Mouse (Mus musculus) cerebellum, adult 11 months (tissue): Measurements from ENCODE around the gene Camk1d.
"Not testable (repeated sequence)": the region's sequence is repeated elsewhere in the genome, so short reads cannot be mapped to it uniquely, and the experiment has no call there.

Experiments
- DNase-seq: peaks from one replicate; pipeline ENCODE4 v3.0.0; 2022

The Camk1d gene

DNA sequence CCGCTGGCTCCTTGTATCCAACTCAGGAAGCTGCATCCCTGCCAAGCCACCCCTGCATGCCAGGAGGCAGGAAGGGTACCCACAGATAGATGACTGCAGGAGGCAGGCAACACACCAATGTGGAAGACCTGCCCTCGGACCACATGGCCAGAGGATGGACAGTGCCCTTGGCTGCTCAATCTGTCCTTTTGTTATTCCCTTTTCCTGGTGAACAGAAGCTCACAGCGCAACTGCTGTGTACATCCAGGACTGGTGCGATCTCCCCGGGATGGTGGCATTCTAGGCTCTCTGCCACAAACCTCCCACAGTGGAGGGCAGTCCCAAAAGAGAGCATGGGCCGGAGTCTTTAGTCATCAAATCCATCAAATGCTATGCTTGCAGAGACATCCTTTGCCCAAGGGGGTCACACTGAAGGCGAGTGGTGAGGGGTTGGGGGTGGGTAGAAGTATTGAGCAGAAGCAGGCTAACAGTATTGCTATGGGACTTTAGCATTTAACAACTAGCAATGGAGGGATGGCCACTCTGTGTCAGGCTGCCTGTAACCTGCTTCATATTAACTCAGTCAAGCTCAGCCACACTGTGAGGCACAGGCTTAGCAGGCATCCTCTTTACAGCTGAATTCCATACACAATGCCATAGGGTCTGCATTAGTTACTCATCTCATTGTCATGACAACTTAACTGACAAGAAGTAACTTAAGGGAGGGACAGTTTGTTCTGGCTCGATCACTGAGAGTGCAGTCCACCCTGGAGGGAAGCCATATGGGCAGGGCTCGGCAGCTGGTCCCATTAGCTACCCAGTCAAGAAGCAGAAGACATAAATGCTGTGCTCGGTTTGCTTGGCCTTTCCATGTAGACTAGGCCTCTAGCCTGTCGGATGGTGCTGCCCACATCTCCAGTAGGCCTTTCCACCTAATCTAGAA is 106.1 kb downstream of the Camk1d start:
- DNase-seq: no peak

DNA sequence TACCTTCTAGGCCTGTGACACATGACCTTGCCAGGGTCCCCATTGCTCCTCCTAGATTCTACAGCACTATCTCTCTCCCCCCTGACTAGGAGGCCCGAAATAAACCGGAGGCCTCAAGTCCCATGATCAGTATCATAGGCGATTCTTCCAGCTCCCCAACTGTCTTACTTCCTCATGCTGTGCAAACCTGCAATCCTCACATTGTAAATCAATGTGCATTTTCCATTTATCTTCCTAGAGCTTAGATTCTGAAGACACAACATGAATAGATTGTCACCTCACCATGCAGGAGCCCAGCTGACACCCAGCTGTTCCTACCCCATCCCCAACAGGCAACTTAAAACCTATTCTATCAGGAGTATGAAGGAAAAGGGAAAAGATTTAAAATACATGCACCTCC is 108.5 kb downstream of the Camk1d start:
- DNase-seq: no peak

DNA sequence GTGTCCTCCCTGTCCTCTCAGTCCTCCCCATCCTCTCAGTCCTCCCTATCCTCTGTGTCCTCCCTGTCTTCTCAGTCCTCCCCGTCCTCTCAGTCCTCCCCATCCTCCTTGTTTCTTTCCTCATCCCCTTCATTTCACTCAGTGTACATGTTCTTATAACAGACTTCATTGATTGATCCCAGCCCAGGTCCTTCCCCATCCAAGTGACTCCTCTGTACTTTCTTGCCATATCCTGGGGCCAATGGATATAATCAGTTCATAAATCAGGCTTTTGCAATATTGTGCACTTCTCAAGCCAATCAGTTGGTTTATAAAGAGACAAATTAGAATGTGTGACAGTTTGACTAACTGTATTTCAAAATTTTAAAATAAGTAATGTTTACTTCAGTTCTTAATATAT is 112.3 kb downstream of the Camk1d start:
- no peak for DNase-seq

DNA sequence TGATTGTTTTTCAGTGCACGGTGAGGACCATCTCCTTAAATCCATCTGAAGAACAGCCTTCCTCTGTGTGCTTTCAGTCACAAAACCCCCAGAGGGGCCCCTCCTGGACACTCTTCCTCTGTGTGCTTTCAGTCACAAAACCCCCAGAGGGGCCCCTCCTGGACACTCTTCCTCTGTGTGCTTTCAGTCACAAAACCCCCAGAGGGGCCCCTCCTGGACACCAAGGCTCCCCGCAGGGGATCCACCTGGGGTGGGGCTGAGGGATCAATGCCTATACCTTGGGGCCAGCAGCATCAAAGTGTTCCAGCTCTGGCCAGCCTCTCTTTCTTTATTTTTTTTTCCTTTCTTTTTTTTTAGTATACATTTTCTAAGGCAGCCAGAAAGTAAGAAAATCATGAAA is 113.1 kb downstream of the Camk1d start:
- DNase-seq: not testable (repeated sequence)

DNA sequence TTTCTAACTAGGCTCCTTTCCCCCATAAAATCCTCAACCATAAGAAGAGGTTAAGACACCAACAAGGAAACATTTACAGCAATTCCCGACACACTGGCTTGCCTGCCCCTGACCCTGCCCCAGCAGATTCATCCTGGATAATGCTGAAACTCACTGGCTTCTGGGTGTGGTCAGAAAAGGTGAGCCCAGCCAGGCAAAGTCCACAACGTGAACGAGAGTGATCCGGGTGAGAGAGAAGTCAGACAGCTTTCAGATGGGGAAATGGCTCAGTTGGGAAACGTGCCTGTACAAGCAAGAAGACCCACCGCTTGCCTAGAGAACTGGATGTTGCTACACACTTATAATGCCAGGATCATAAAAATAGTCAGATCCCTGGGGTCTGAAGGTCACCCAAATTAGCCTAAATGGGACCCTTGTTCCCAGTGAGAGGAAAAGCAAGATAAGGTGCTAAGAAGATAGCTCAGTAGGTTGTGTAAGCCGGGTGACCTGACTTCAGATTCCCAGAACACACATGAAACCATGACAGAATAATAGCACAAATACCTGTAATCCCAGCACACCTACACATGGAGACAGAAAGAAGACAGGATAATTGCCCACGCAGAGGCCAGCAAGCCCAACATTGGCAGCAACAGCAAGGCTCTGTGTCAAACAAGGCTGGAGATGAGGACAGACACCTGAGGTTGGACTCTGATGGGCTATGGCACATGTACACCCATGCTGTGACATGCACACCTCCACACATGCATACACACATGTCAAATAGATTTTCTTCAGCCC is 113.9 kb downstream of the Camk1d start:
- DNase-seq: no peak

DNA sequence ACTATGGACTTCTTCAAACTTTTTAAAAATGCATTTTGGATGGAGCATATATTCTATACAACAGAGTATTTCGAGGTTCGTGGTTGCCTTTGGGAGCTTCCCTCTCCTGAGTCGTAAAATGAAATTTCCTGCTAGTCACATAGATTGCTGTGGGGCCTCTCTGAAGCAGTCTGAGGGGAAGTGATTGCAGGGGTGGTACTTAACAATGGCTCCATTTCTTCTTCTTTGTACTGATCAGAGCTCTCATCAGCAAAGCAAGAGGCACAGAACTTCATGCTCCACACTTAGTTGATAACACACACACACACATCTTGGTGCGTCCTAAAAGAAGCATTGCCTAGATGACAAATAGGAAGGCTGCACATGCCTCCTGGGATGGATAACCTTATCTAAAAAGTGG is 114.6 kb downstream of the Camk1d start:
- no peak for DNase-seq

DNA sequence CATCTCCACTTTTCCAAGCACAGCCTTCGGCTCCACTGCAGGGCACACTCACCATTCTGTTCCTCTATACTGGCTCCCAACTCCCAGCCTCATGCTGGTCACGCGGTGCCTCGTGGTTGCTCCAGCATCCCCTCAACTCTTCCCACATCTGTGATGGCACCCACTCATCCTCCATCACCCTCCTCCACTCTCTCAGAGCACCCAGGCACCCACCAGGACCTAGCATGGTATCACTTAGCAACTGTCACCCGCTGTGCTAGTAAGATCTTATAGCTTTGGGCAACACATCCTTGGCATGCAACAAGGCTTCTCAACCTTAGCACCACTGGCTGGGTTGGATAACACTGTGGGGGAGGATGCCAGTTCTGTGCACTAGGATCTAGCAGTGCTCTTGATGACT is 115.8 kb downstream of the Camk1d start:
- DNase-seq: no peak

DNA sequence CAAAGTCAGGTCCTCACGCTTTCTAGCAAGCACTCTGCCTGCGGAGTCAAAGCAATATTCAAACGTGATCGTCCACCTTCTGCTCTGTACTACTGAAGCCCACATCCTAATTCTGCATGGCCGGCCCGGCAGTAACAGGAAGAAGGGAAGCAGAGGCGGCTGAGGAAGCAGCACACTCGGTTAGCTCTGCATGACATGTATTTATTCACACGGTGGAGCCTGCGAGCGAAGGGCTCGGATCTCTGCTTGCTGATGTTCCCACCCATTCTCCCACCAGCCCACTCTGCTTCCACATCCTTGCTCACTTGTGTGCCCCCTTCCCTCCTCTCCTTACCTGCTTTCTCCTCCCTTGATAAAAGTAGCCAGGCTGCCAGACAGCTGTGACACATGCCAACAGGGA is 117.4 kb downstream of the Camk1d start:
- DNase-seq: no peak

DNA sequence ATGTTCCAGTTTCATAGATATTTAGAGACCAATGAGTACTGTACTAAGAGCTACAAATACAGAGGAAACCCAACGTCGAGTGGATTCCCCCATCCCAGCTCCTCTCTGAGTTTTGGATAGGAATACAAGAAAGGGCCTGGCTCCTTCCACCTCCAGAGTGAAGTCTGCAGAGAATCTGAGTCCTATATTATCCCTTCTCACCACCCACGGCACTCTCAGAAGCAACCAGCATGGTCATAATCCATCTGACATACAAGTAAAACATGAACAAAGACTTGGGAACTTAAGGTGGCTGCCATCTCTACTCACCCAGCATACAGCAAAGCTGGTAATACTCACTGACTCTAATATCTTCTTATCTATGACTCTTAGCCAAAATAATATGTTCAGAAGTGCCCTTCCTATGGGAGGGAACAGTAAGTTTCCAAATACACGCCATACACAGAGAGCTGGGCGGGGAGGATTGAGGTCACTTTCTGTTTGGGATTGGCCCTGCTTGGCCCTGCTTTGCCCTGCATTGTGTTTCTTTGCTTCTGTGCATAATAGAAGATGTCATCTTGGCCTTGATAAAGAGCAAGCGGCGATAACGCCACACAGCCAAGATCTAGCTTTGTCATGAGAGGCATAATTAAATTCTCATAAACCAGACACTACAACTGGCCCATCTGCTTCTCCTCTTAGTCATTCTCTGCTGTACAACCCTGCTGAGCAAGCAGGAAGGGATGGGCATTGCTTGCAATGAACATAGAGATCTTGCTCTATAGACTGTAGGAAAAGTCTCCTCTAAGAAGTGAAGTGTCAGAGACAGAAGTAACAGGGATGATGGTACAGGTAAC is 118.7 kb downstream of the Camk1d start:
- no peak for DNase-seq

DNA sequence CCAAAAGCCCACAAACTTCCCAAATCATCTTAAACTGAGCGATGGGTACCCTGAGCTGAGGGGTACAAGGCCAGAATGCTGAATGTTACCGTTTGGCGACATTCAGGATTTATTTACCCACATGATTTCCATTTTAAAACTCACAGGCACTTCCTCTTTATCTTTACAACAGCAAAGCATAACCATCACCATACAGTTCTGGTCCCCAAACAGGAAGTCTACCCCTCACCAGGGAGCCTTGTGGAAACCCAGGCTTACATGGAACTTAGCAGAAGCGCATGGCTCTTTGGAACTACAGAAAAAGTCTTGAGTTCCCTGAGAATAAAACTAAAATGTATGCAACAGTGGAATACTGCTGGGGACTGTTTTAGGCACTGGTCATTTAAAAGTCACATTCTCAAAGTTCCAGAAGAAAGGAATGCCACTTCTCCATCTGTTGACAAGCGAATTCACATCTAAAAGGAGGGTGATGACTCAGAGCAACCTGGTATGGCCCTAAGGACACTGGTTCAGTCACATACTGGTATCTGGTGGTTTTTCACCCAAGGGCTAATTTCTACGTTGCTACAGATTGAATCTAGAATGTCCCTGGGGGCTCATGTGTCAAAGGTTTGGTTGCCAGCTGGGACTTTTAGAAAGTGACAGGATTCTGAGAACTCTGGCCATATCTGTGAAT is 121.7 kb downstream of the Camk1d start:
- no peak for DNase-seq

DNA sequence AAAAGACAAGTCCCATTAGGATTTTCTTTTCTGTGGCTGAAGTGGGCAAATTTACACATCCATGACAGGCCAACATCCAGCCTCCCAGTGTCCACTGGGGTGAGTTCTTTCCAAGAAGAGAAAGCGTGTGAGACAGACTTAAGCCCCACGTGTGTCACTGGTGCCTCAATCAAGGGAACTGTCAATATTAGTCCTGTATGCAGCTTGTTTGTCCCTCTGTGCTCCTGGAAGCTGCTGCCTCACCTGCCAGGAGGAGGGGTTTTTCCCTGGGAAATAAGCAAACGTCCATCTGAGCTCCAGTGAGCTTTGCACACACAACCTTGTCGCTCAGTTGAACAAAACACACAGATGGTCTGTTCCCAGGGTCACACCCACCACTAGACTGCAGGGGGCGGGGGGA is 124.2 kb downstream of the Camk1d start:
- DNase-seq: no peak

DNA sequence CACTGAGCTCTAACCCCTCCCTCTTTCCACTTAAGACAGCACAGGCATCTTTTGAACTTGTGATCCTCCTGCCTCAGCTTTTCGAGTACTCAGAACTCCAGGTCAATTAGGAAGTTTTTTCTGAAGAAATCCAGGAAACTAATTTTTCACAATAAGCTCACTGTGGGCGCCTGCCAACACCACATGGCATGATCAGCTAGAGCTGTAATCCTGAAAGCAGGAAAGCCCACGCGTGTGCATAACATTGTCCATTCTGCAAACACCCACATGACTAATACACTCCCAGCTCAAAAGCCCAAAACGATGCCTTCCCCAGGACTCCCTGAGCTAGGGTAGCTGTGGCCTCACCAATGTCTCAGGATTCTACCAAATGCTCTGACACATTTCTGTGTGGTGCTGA is 125.2 kb downstream of the Camk1d start:
- no peak for DNase-seq

DNA sequence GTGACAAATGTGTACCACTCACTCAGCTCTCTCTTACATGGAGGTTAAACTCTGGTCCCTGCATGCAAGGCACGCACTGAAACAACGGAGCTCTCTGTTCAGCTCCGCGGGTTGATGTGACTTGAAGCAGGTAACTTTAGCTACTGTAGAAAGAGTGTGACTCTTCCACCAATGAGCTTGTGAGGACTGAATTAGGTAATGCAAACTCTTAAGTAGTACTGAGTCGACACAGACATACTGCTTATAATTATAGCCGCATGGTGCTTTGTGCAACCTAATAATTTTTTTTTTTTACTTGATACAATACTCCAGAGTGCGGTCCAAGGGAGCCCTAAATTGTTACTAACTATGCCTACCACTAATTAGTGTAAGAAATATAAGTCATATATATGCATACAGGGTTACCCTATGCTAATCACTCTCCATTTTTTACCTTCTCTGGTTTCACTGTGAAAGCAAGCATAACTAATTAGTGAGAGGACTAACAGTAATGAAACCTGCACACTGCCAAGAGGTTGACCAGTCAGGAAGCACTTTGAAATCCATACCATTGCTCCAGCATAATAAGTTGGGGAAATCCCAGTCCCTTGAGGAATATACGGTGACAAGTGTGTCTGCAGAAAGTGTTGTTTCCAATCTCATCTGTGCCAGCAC is 125.9 kb downstream of the Camk1d start:
- no peak for DNase-seq

DNA sequence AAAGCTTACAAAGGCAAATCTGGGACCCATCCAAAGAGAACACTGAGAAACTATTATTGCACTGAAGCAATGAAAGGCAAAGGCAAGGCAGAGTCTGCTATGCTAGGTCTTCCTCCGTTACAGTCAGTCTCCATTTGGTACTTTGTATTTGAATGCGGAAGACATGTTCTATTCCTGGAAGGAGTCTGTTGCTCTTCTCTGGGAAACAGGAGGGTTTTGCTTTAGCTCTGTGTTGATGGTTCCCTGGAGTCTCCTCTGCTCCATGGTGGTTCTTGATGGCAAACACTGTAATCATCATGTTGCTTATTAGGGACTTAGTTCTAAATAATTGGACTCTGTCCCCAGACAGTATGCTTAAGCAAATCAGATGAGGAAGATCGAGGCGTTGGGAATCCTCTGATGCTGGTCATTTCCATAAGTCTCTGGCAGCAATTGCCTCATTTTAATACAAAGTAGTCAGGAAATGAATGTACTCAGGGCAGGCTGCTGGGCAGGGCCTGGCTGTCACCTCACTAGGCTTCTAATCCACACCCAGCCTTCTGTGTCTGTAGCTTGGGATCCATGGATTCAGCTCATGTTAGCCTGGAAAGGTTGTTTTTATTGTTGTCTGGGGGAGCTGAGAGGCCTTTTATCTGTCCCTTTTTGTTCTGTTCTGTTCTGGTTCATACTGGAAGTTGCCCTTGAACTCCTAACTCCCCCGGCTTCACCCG is 129.8 kb downstream of the Camk1d start:
- DNase-seq: no peak

DNA sequence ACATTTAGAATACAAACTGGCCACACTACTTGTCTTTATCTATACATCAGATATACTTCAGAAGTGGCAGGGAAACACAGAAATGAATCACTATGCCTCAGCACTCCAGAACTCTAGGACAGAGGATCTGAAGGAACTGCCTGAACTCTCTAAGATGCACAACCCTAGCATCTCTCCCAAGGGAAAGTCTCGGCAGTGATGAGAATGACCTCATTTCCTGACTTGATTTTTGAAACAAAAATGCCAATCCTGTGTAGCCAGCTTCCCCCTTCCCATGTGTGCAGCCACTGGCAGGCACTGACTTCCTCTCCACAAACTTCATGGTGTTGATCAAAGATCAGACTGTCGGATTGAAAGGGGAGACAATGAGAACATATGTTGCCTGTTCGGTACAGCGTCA is 134.9 kb downstream of the Camk1d start:
- DNase-seq: no peak

DNA sequence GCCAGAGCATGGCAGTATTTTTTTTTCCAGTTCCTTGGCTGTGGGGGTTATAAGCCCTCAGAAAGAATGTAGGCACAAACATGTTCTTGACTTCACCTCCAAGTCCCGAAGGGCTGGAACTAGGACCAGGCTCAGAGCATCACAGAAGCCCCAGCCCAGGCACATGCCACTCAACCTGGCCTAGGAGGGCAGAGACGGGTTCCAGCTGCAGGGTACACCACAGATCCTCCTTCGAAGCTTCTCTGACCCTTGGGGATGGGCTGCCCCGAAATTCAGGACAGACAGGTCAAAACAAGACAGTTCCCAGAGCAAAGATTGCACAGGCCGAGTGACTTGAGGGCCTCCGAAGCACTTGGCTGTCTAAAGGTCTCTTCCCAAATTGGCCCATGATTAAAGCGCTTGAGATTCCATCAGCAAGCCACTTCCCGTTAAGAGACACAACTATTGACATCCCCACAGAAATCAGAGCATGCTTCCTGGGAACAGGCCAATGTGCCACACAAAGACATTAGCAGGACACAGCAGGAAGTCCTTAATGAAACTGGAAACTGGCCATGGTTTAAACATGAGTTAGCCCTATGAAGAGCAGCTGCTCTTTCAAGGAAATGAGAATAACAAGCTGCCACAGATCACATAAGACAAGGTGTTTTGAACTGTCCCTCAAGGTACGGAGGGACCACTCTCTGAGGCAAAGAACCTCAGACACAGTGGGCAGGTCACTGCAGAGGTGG is 136.8 kb downstream of the Camk1d start:
- DNase-seq: peak; percentile 36

DNA sequence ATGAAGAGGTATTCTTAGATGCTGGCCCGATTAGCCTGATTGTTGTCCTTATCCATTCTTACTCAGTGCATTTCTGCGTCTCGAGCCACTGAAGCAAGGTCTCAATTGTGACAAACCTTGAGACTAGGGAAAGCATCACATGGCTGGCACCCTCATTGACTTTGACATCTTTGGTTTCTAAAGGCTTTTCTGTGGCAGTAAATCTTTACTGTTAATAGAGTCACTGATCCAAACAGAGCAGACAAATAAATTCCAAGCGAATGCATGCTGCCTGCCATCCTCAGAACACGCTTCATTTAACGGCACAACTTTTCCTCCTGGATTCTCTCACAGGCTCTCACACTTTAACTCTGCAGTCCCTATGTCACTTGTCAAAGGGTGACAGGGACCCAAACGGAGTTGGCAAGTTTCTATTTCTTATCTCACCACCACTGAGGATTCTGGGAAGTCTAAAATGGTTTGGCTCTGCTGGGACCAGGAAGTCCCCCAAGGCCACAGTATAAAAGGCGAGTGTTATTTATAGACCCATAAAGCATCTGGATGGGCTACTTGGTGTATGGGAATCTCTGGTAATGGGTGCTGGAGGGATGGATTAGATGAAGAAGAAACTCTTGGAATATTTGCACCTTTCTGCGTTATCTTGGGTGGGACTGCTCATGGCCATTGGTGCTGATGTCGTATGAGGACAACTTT is 141.9 kb downstream of the Camk1d start:
- no peak for DNase-seq

DNA sequence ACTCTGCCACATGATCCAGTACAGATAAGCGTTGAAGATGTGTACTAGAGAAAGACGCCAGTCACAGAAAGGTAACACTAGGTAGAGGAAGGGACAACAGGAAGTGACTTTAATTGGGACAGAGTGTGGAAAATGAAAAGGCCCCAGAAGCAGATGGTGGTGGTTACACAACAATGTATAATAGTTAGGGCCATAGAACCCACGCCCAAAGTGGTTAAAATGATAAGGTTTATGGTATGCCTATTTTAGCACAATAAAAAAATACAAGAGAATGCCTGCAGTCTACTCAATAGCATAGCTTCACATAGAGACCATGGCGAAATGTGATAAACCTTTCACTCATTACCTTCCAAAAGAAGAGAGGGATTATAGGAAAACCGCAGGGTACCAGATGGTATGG is 147.7 kb downstream of the Camk1d start:
- DNase-seq: no peak

DNA sequence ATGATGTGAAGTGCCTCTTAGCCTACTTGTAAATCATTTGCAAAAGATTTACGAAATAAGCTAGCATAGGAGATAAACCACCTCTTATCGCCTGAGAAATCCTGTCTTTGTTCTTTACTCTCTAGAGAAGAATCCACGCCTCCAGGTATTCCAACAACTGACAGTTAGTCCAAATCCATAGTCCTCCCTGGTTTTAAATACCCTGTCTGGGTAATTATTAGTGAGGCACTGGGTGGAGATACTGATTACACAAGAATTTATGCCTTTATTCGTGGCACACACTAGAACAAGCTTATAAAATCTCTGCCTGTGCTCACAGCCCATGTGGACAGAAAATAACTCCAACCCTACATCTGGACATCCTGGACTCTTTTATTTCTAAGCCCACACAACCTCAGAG is 150.6 kb downstream of the Camk1d start:
- no peak for DNase-seq

DNA sequence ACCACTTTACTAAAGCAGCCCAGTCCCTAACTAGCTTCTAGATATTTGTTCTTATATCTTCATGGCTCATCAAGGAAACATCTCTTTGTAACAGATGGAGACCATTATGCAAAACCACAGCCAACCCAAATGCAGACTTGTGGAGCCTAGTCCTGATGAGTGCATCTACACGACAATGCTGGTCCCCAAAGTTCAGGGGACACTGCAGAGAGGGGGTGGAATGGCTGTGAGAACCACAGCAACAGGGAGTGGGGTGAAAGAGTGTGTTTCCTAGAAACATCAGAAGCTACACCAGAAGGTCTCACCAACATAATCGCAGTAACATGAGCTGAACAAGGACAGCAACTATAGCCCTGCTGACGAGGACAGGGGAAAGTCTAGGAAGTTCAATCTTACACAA is 152.9 kb downstream of the Camk1d start:
- no peak for DNase-seq
